In genomic region chr4:57783853-57784600, GRCm38 (mm10) we compare ENCODE assay signal across 10 mouse cellular contexts.
A peak's percentile ranks its signal among the peaks of the same experiment; 100 is the strongest.
DNase-seq lines count a peak whose midpoint lies in the region; ATAC-seq and TF ChIP-seq lines count a peak whose summit lies in the region.
"Had no signal": no experiment of that assay in that cellular context is flagged by ENCODE, and none has a peak within 500 bp of the region (broad histone marks: within the 10 kb centered on the region; RNA-seq: fewer than 3 reads in every experiment).

No protein-coding gene starts in this region.

- no peak overlapping the region for H3K4me3 ChIP-seq in limb, embryonic 10.5 days
- no peak overlapping the region; the same call in 1 of the 2 replicates for H3K4me3 ChIP-seq in left cerebral cortex, adult 2 months

- H3K9me3 ChIP-seq in limb, embryonic 10.5 days (replicated peaks): no peaks in the 10 kb centered on the region
- H3K9me3 ChIP-seq: megakaryocyte, embryonic 14.5 days had no signal

- no peak for ATAC-seq in erythroid progenitor cell, adult 5-6 weeks (replicated peaks; ENCODE audit: low FRiP score, poor library complexity, severe bottlenecking)

- intact Hi-C loops in heart, postnatal 10 days (cut with DNase I): loop anchor here (2.0 kb wide), 3 partner anchors 13 to 97 kb away; no protein-coding TSS in a partner anchor
- intact Hi-C loops in left cerebral cortex, adult 2 months (cut with DNase I): no loop called here

- H3K36me3 ChIP-seq in limb, embryonic 10.5 days: no peaks in the 10 kb centered on the region

- peak; percentile 18 for DNase-seq in gastrocnemius, adult 8-10 months (ENCODE audit: low spot score in 2 of 2)
- DNase-seq in gastrocnemius, postnatal 4 days (ENCODE audit: low spot score in 2 of 2): no peak
- DNase-seq in NIH3T3 (ENCODE audit: low read depth): peak; percentile 90
- DNase-seq in heart, postnatal 10 days: peak; percentile 68 to 72
- peak; percentile 61 for DNase-seq in lung, postnatal 14 days
- DNase-seq in limb, embryonic 10.5 days (ENCODE audit: low spot score): no peak
- no peak for DNase-seq in left cerebral cortex, adult 2 months (ENCODE audit: extremely low spot score in 1 of 2, low spot score in 2 of 2)
- DNase-seq: cerebellum, adult 9-10 months had no signal

- WGBS in limb, embryonic 10.5 days: 86% methylated on average over 11 of the region's 11 CpGs

- no peak for TF ChIP-seq CTCF in left cerebral cortex, adult 2 months (IDR thresholded peaks at IDR 0.05)

- no peak overlapping the region for H3K27ac ChIP-seq in limb, embryonic 10.5 days
- H3K27ac ChIP-seq in left cerebral cortex, adult 2 months: no peak overlapping the region

- H3K4me1 ChIP-seq in limb, embryonic 10.5 days: peaks cover 42% of the 10 kb centered on the region

- peaks cover 29% of the 10 kb centered on the region for H3K27me3 ChIP-seq in limb, embryonic 10.5 days (ENCODE audit: low read depth, poor library complexity, severe bottlenecking)

Comparison
In these comparisons a context has a peak if more than half of its experiments do, and no peak if none do; other contexts are left out.
1. DNase-seq: peak in gastrocnemius, adult 8-10 months (2 of 2), NIH3T3 (single experiment), heart, postnatal 10 days (2 of 2) and lung, postnatal 14 days (single experiment); none in gastrocnemius, postnatal 4 days (0 of 2), limb, embryonic 10.5 days (single experiment) and left cerebral cortex, adult 2 months (0 of 2).